Mouse (Mus musculus) R1 (cell line): ENCODE data around the gene Yeats2.
"Not testable (repeated sequence)": the region's sequence is repeated elsewhere in the genome, so short reads cannot be mapped to it uniquely, and the experiment has no call there.

Experiments used
- DNase-seq: peaks from one replicate; pipeline ENCODE4 v3.0.0-alpha.2; 2018; ENCODE audit warnings: low read depth, low spot score

The Yeats2 gene

GRCm38 (mm10) chr16:20140772-20141531, at the start of gene Yeats2:
TSS of gene Yeats2 (plus strand) at chr16:20141063.
- DNase-seq = peak; percentile 94

- DNase-seq = peak; percentile 62
These were observed 44.9 kb upstream of the Yeats2 start for GRCm38 (mm10) chr16:20095966-20096365.

- DNase-seq = peak; percentile 98
These were observed 43.7 kb upstream of the Yeats2 start, which contains the start of gene Klhl24 for GRCm38 (mm10) chr16:20097069-20097710. TSS of gene Klhl24 (plus strand) at chr16:20097542.

- DNase-seq = peak; percentile 96
These were observed 43.0 kb upstream of the Yeats2 start for GRCm38 (mm10) chr16:20097711-20098374.

- DNase-seq = no peak
These were observed 42.5 kb upstream of the Yeats2 start for GRCm38 (mm10) chr16:20098375-20098727.

GRCm38 (mm10) chr16:20098866-20099629, 41.8 kb upstream of the Yeats2 start:
- peak; percentile 63 for DNase-seq

GRCm38 (mm10) chr16:20106996-20107395, 33.9 kb upstream of the Yeats2 start:
- DNase-seq = no peak

GRCm38 (mm10) chr16:20108961-20109360, 31.9 kb upstream of the Yeats2 start:
- peak; percentile 89 for DNase-seq

- DNase-seq = no peak
These were observed 28.2 kb upstream of the Yeats2 start for GRCm38 (mm10) chr16:20112649-20113048.

- no peak for DNase-seq
These were observed 24.8 kb upstream of the Yeats2 start for GRCm38 (mm10) chr16:20116069-20116468.

GRCm38 (mm10) chr16:20126319-20126883, 14.5 kb upstream of the Yeats2 start:
- not testable (repeated sequence) for DNase-seq

GRCm38 (mm10) chr16:20130397-20130796, 10.5 kb upstream of the Yeats2 start:
- DNase-seq = no peak

- no peak for DNase-seq
These were observed 3.7 kb downstream of the Yeats2 start for GRCm38 (mm10) chr16:20144568-20144967.

- no peak for DNase-seq
These were observed 11.1 kb downstream of the Yeats2 start for GRCm38 (mm10) chr16:20151991-20152390.

- no peak for DNase-seq
These were observed 12.9 kb downstream of the Yeats2 start for GRCm38 (mm10) chr16:20153742-20154141.

- DNase-seq = peak; percentile 63
These were observed 19.3 kb downstream of the Yeats2 start for GRCm38 (mm10) chr16:20160130-20160529.

GRCm38 (mm10) chr16:20169071-20169470, 28.2 kb downstream of the Yeats2 start:
- no peak for DNase-seq

GRCm38 (mm10) chr16:20169471-20170106, 28.7 kb downstream of the Yeats2 start:
- peak; percentile 48 for DNase-seq

- DNase-seq = peak; percentile 74
These were observed 38.7 kb downstream of the Yeats2 start for GRCm38 (mm10) chr16:20179406-20180175.

- peak; percentile 47 for DNase-seq
These were observed 44.5 kb downstream of the Yeats2 start for GRCm38 (mm10) chr16:20185368-20185767.
